In the genomic region with DNA sequence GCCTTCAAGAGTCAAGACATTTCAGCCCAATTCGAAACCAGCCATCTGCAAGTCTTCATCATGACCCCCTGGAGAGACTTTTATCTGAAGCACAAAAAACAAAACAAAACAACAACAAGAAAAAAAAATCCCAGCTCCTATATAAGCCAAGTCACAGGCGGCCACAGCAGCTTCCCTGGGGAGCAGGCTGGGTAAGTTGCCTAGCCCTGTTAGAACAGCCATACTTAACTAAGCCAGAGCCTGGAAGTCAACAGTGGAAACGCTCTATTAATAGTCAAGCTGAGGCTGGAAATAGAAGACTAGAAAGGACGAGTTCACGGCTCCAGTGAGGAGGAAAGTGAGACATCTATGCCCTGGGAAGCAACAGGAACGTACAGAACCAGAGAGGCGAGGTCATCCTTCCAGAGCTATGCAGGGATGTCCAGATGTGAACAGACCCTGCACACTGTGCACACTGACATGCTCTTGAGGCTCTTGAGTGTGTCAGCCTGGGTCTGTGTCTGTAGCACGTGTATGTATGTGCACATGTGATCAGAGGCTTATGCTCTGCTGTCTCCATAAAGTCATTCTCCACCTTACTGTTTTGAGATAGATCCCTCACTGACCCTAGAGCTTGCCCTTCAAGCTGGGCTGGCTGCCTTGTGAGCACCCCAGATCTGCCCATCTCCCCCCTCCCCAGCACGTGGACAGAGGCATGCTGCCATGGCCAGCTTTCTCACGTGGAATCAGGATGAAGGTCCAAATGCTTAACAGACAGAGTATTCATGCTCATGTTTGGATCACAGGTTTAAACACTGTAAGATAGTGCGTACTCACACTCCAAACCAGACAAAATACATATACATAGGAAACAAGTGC, we compare ENCODE assay signal across 13 mouse cellular contexts. TPM values are rescaled to one million over a fixed set of nuclear protein-coding genes. Genes with fewer than 3 reads are reported as not detected.
DNase-seq lines count a peak whose midpoint lies in the region; ATAC-seq and TF ChIP-seq lines count a peak whose summit lies in the region.
"Had no signal": no experiment of that assay in that cellular context is flagged by ENCODE, and none has a peak within 500 bp of the region (broad histone marks: within the 10 kb centered on the region; RNA-seq: fewer than 3 reads in every experiment).

No protein-coding gene starts in this region.

- intact Hi-C loops in heart, adult 2 months (cut with DNase I) = loop anchor here (1.0 kb wide), 1 partner anchor 15 kb away; no protein-coding TSS in a partner anchor
- intact Hi-C loops in heart, postnatal 14 days (cut with DNase I) = no loop called here

- H3K4me1 ChIP-seq in lung, embryonic 16.5 days (replicated peaks; ENCODE audit: control insufficient read depth, insufficient read depth, low read length) = peaks cover 15% of the 10 kb centered on the region
- H3K4me1 ChIP-seq in lung, adult 2 months (ENCODE audit: control insufficient read depth, insufficient read depth, low read length) = peaks cover 13% of the 10 kb centered on the region
- peaks cover 20% of the 10 kb centered on the region for H3K4me1 ChIP-seq in heart, adult 2 months (ENCODE audit: control insufficient read depth, insufficient read depth, low read length)
- peaks cover 9% of the 10 kb centered on the region for H3K4me1 ChIP-seq in small intestine, adult 2 months (ENCODE audit: control insufficient read depth, insufficient read depth, insufficient read length, low read length)

- no peak for TF ChIP-seq POLR2A in lung, adult 2 months (IDR thresholded peaks at IDR 0.05; ENCODE audit: borderline replicate concordance, extremely low read depth, low read depth, low read length)
- TF ChIP-seq POLR2A in heart, adult 2 months (IDR thresholded peaks at IDR 0.05; ENCODE audit: insufficient read depth, low read depth, low read length) = no peak
- TF ChIP-seq POLR2A in small intestine, adult 2 months (IDR thresholded peaks at IDR 0.05; ENCODE audit: low read depth, low read length) = no peak

- no peak for DNase-seq in lung, adult 2 months
- DNase-seq in heart, adult 2 months = peak; percentile 58 to 65
- peak; percentile 55 to 56 for DNase-seq in heart, postnatal 14 days
- DNase-seq in cerebellum, postnatal 25 days = no peak
- DNase-seq in right cerebral cortex, adult 18-20 months = no peak
- DNase-seq: cerebellum, adult 9-10 months; liver, embryonic 13.5 days; spleen, adult 18-20 months; thymus, postnatal 14 days had no signal

- peaks cover 7% of the 10 kb centered on the region for H3K79me2 ChIP-seq in heart, adult 2 months (replicated peaks; ENCODE audit: control insufficient read depth, insufficient read depth, low read length)

- no peak overlapping the region for H3K4me3 ChIP-seq in lung, embryonic 16.5 days (ENCODE audit: low read length)
- H3K4me3 ChIP-seq in lung, adult 2 months (replicated peaks; ENCODE audit: extremely low read depth, low read depth, low read length) = no peak overlapping the region
- no peak overlapping the region; the same call in 1 of the 2 replicates for H3K4me3 ChIP-seq in heart, adult 2 months
- H3K4me3 ChIP-seq in small intestine, adult 2 months (ENCODE audit: low read depth, low read length) = no peak overlapping the region
- H3K4me3 ChIP-seq: liver, embryonic 13.5 days; midbrain, embryonic 10.5 days; neural tube, embryonic 13.5 days had no signal

- H3K9me3 ChIP-seq in lung, embryonic 16.5 days (ENCODE audit: control insufficient read depth, low read length) = no peaks in the 10 kb centered on the region
- H3K9me3 ChIP-seq: liver, embryonic 13.5 days; midbrain, embryonic 10.5 days; neural tube, embryonic 13.5 days had no signal

- 46% methylated on average over 11 of the region's 11 CpGs for WGBS in lung, embryonic 16.5 days
- WGBS in lung, adult 2 months = 39% methylated on average over 11 of the region's 11 CpGs
- 17% methylated on average over 11 of the region's 11 CpGs for WGBS in heart, adult 2 months
- WGBS in small intestine, adult 2 months = 78% methylated on average over 11 of the region's 11 CpGs

- no peak overlapping the region for H3K4me2 ChIP-seq in lung, embryonic 16.5 days (ENCODE audit: low read depth, low read length)
- H3K4me2 ChIP-seq: liver, embryonic 13.5 days; neural tube, embryonic 13.5 days had no signal

- peak; percentile 38; the same call in 1 of the 2 replicates for ATAC-seq in lung, embryonic 16.5 days (ENCODE audit: low read depth)

- no peaks in the 10 kb centered on the region for H3K27me3 ChIP-seq in lung, embryonic 16.5 days (ENCODE audit: control insufficient read depth, insufficient read depth, low read depth, low read length)
- no peaks in the 10 kb centered on the region for H3K27me3 ChIP-seq in heart, adult 2 months (ENCODE audit: control insufficient read depth, insufficient read depth, low read length)
- no peaks in the 10 kb centered on the region for H3K27me3 ChIP-seq in small intestine, adult 2 months (ENCODE audit: control insufficient read depth, insufficient read depth, low read length)
- H3K27me3 ChIP-seq: liver, embryonic 13.5 days; neural tube, embryonic 13.5 days had no signal

- no peaks in the 10 kb centered on the region for H3K36me3 ChIP-seq in lung, embryonic 16.5 days (ENCODE audit: control insufficient read depth, insufficient read depth, low read length)
- H3K36me3 ChIP-seq in heart, adult 2 months (ENCODE audit: control insufficient read depth, insufficient read depth, low read length) = no peaks in the 10 kb centered on the region; the same call in 1 of the 2 replicates
- H3K36me3 ChIP-seq in small intestine, adult 2 months (ENCODE audit: control insufficient read depth, insufficient read depth, low read length) = no peaks in the 10 kb centered on the region
- H3K36me3 ChIP-seq: liver, embryonic 13.5 days; midbrain, embryonic 10.5 days; neural tube, embryonic 13.5 days had no signal

- TF ChIP-seq EP300 in heart, adult 2 months (IDR thresholded peaks at IDR 0.05; ENCODE audit: insufficient read depth, low read depth, low read length) = 0 out of 2 replicates have a peak, but pooled peaks have one; percentile 28

- no peak for TF ChIP-seq CTCF in lung, adult 2 months (IDR thresholded peaks at IDR 0.05; ENCODE audit: insufficient read depth, low read length)
- no peak for TF ChIP-seq CTCF in heart, adult 2 months (IDR thresholded peaks at IDR 0.05)
- TF ChIP-seq CTCF in small intestine, adult 2 months (IDR thresholded peaks at IDR 0.05; ENCODE audit: extremely low read depth, insufficient read length, insufficient replicate concordance, low read depth, low read length) = no peak

- no peak overlapping the region for H3K9ac ChIP-seq in lung, embryonic 16.5 days (ENCODE audit: low read length)
- no peak overlapping the region for H3K9ac ChIP-seq in heart, adult 2 months (ENCODE audit: low read depth, low read length)
- H3K9ac ChIP-seq: liver, embryonic 13.5 days; neural tube, embryonic 13.5 days had no signal

- H3K27ac ChIP-seq in lung, embryonic 16.5 days (ENCODE audit: low read length) = 0 out of 2 replicates have a peak overlapping the region, but pooled peaks have one; percentile 2
- peak overlapping the region; percentile 85 for H3K27ac ChIP-seq in heart, adult 2 months
- peak overlapping the region; percentile 21; the same call in 1 of the 2 replicates for H3K27ac ChIP-seq in small intestine, adult 2 months (ENCODE audit: insufficient read depth, low read depth, low read length)
- H3K27ac ChIP-seq: liver, embryonic 13.5 days; midbrain, embryonic 10.5 days; neural tube, embryonic 13.5 days had no signal

RNA-seq across cellular contexts. Expression of a gene that starts 36.6 kb away (rescaled TPM):
- polyA plus RNA-seq in lung, embryonic 16.5 days (2015; fragmentation: Nextera tagmentation; extraction: Ambion mirVana) = 9.5 and 15.6 TPM in 2 replicates
- 33.5 and 34.1 TPM in 2 replicates for polyA plus RNA-seq in lung, adult 2 months (2012; rRNA removed)
- total RNA-seq in heart, adult 2 months (2021) = 10 to 100 TPM; 26.6 to 27.0 TPM
- polyA plus RNA-seq in heart, adult 2 months (2012; rRNA removed) = 23.1 and 26.2 TPM in 2 replicates
- 10 to 100 TPM; 23.7 to 25.4 TPM for total RNA-seq in heart, postnatal 14 days (2021)
- polyA plus RNA-seq in small intestine, adult 2 months (2012; rRNA removed) = 12.0 and 19.5 TPM in 2 replicates

Comparison
In these comparisons a context has a peak if more than half of its experiments do, and no peak if none do; other contexts are left out.
1. H3K27ac ChIP-seq: peak in every context shown above with its lines; median percentile 85 in heart, adult 2 months; 21 in small intestine, adult 2 months; 2 in lung, embryonic 16.5 days.
2. DNase-seq: peak in heart, adult 2 months (2 of 2) and heart, postnatal 14 days (2 of 2); none in lung, adult 2 months (single experiment), cerebellum, postnatal 25 days (0 of 2) and right cerebral cortex, adult 18-20 months (single experiment).